Mouse (Mus musculus) hematopoietic stem cell, adult 5-6 weeks (primary cell): ENCODE results near the gene Aip. TPM values are rescaled to one million over a fixed set of nuclear protein-coding genes. Genes with fewer than 3 reads are reported as not detected.
A peak's percentile ranks its signal among the peaks of the same experiment; 100 is the strongest.

Experiments used
- ATAC-seq, 2 experiments: fragments of 125-278 bp in 1 of 2; replicated peaks in 1 of 2; 2 replicates each; pipeline ENCODE4 v1.8.0; 2016 to 2017; ENCODE audit warnings: inconsistent platforms in 2 of 2, mild to moderate bottlenecking in 2 of 2, moderate number of reproducible peaks in 2 of 2, low read depth in 1 of 2, moderate TSS enrichment in 1 of 2; ENCODE audit not compliant: low FRiP score in 2 of 2, poor library complexity in 2 of 2, severe bottlenecking in 2 of 2, insufficient read depth in 1 of 2, low TSS enrichment in 1 of 2
- total RNA-seq: library from RNA; stranded (forward); fragments of 172-1452, 232-1000 nt; gene quantifications from 2 replicates; pipeline ENCODE4 v1.2.3, GENCODE M21; 2017

Aip gene
- total RNA-seq, 1 experiment from 2014 or later: 60.3 TPM

GRCm38 (mm10) chr19:4154437-4155222, 29.0 kb upstream of the Aip start:
- peak; percentile 65 to 66 for ATAC-seq

GRCm38 (mm10) chr19:4153232-4153654, 27.6 kb upstream of the Aip start, which contains the start of gene Ptprcap:
Gene Ptprcap, plus strand, starts transcription at chr19:4153604.
- no peak for ATAC-seq

GRCm38 (mm10) chr19:4152445-4153231, 27.0 kb upstream of the Aip start:
- no peak for ATAC-seq

GRCm38 (mm10) chr19:4151898-4152297, 26.2 kb upstream of the Aip start:
- no peak for ATAC-seq

- no peak for ATAC-seq
These were observed 25.8 kb upstream of the Aip start for GRCm38 (mm10) chr19:4151488-4151860.

GRCm38 (mm10) chr19:4150567-4151487, 25.2 kb upstream of the Aip start:
- no peak for ATAC-seq

- ATAC-seq: no peak
These were observed 24.3 kb upstream of the Aip start for GRCm38 (mm10) chr19:4149764-4150461.

- ATAC-seq: no peak
These were observed 23.6 kb upstream of the Aip start for GRCm38 (mm10) chr19:4149283-4149682.

GRCm38 (mm10) chr19:4148819-4149218, 23.2 kb upstream of the Aip start:
- ATAC-seq: no peak; a peak in 1 of 4 replicates

- peak; percentile 87 to 89 for ATAC-seq
These were observed 22.8 kb upstream of the Aip start, which contains the start of gene Coro1b for GRCm38 (mm10) chr19:4148491-4148806. Gene Coro1b, plus strand, starts transcription at chr19:4148619.

- no peak for ATAC-seq
These were observed 22.3 kb upstream of the Aip start for GRCm38 (mm10) chr19:4147782-4148490.

GRCm38 (mm10) chr19:4147022-4147405, 21.4 kb upstream of the Aip start:
- ATAC-seq: no peak

GRCm38 (mm10) chr19:4146366-4147021, 20.8 kb upstream of the Aip start:
- ATAC-seq: no peak

GRCm38 (mm10) chr19:4145936-4146335, 20.3 kb upstream of the Aip start:
- ATAC-seq: no peak

- no peak for ATAC-seq
These were observed 19.2 kb upstream of the Aip start for GRCm38 (mm10) chr19:4144550-4145498.
